Mouse (Mus musculus): ENCODE measurements around the gene Lrp2.
A peak's percentile ranks its signal among the peaks of the same experiment; 100 is the strongest.

Gene Lrp2

DNA sequence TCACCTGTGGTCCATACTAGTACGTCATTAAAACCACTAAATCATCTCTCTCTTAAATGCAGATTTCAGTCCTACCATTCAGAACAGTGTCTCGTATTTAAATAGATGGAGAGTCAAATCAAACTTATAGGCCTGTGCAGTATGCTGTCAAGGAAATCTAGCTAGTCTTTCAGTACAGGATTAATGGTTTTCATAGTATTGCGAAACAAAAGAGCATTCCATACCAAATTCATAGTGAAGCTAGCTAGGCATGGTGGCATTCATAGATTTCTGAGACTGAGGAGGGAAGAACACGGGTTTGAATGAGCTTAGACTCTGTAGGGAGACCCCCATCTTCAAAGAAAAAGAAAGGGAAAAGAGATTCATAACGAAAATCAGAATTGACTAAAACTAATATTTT is 74.1 kb downstream of the Lrp2 start:
- DNase-seq (ENCODE audit: low spot score), result no peak

DNA sequence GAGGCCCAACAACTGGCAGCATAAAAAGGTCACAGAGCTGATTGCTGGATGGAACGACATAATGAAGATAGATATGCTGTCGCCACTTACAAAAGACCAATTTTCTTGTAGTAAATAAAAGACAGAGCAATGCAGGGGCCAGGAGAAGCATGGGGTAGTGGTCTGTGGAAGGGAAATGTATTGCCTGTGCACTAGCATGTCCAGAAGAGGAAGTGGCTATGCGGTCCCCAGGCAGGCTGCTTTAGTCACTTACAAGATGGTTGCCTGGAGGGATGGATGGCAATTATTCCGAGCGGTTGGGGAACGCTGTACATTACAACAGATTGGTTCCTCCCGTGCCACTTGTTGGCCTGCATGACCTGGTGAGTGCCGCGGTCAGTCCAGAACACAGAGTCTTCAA is 85.5 kb downstream of the Lrp2 start:
- DNase-seq (ENCODE audit: low spot score), result no peak

DNA sequence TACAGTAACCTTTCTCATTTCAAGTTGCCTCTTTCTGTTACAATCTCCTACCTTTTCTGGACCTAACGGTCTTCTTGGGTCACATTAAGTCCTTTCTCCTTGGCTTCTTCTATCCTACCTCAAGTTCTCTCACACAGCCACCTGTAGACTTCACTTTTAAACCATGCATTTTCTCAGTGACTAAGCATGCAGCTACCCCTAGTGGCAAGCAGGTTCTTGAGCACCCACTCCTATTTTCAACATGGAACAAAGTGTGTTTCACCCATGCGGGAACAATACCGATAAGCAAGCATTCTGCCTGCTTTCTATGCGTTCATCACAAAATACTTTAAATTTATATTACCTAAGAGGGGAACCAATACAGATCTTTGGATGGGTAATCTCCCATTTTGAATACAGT is 92.7 kb downstream of the Lrp2 start:
- no peak for DNase-seq (ENCODE audit: low spot score)

DNA sequence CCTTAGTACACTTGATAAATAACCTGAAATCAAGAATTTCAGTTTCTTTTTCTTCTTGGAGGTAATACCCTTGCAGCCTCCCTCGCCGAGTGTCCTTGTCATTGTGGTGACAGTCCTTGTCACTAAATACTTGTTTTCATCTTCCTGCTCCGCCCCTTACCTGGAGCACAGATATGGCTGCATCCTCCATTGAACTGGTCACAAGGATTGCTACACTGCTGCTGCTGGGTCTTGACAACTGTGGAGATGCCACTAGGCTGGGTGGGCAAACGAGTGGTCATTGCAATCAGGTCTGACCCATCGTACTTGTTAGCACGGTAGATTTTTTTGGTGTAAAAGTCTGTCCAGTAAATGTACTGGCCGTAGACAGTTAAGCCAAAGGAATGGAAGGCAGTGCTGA is 104.9 kb downstream of the Lrp2 start:
- no peak for DNase-seq (ENCODE audit: low spot score)

DNA sequence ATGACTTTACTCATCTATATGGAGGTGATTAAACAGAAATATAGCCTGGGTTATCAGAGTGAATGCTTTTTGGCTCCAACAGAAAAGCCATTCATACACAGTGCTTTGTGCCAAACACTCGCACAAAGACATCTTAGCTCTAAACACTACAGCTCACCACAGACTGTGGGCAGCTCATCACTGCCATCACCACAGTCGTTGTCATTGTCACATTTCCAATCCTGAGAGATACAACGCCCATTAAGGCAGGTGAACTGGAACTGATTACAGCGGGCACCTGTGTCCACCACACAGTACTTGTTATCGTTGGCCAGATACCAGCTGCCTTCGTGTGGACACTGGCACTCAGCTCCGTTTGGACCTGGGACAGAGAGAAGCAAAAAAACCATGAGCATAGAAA is 106.0 kb downstream of the Lrp2 start:
- DNase-seq (ENCODE audit: low spot score), result no peak

DNA sequence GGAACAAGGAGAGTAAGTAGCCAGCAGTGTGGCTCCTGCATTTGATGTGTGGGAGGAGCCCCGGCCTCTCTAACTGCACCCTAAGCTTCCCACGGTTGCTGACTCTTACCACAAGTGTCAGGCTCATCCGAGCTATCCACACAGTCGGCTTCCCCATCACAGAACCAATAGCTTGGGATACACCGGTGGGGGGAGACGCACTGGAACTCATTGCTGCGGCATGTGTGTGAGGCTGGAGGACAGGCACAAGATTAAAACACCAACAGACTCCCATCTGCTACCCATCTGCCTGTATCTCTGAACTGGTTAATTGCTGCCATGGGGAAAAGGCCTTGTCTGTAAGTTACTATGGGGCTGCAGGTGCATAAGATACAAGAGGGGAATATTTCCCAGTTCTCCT is 109.0 kb downstream of the Lrp2 start:
- peak; percentile 40 for DNase-seq (ENCODE audit: low spot score)

DNA sequence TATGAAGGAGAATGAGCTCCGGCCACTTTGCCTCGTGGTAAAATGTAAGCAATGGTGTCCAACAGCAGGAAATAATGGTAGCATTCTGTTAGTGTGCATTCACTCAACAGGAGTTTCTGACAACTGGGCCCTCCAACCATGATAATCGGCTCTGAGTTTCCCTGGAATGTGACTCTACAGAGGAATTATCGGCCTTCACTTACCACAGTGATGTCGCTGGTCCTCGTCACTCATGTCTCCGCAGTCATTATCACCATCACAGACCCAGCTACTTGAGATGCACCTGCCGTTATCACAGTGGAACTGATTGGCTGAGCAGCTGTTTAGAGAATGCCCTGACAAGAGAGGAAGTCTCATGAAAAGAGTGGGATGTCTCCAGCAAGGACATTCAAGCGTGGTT is 110.7 kb downstream of the Lrp2 start:
- DNase-seq (ENCODE audit: low spot score), result no peak

DNA sequence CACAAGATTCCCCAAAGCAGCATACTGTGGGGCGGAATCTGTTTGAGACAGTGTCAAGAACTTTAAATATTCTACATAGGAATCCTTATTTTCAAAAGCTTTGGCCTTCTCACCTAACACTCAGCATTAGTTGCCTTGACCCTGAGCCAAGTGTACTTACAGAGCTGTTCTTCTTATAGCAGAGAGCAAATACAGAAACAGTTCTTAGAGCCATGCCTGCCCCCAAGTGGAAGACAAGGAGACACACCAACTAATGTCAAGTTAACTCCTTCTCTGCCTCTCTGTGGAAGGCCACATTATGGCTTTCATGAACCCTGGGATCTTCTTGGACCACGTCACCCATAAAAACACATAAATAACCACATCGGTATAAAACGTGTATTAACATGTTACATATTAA is 114.0 kb downstream of the Lrp2 start:
- no peak for DNase-seq (ENCODE audit: low spot score)

DNA sequence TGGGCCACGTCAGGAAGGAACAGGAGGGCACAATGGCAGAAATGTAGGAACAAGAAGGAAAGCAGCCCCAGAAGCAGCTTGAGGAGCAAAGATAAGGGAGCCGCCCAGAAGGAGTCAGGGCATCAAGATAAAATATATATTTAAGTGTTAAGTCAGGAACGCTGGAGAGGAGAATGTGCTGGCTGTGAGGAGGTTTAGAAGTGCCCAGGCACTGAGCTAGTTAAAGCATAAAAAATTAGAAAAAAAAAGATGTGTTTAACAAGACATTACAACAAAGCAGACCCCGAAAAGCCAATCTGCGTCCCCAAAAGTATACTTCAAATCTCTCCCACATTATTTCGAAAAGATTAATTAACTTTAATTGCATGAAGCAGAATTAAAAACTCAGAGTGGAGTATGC is 122.3 kb downstream of the Lrp2 start:
- no peak for DNase-seq (ENCODE audit: low spot score)

DNA sequence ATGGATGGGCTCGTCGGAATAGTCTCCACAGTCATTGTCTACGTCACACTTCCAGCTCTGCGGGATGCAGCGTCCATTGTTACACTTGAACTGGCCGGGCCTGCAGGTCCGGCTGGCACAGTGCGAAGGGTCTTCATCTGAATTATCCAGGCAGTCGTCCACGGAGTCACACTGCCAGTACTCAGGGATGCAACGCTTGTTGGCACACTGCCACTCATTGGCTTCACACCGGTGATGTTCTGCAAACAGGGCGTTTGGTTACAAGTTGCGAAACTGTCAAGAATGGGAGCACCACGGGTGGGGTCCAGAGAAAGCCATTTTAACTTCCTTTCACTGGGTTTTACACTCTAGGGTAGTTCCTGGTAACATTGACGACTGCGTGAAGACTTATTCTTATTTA is 126.4 kb downstream of the Lrp2 start:
- DNase-seq (ENCODE audit: low spot score), result no peak

DNA sequence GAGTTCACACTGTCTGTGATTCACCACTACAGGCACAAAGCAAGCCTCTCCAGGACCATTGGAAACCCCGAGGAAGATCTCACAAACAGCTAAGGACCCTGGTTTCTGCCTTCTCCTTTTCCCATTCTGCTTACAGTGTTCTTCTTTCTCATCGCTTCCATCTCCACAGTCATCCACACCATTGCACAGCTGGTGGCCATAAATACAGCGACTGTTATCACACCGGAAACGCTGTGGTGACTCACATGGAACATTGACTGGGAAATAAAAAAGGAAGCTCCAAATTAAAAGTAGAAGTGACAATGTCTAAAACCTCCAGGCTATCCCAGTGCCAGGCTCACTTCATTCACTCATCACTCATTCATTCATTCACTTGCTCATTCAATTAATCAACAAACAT is 134.7 kb downstream of the Lrp2 start:
- no peak for DNase-seq (ENCODE audit: low spot score)

DNA sequence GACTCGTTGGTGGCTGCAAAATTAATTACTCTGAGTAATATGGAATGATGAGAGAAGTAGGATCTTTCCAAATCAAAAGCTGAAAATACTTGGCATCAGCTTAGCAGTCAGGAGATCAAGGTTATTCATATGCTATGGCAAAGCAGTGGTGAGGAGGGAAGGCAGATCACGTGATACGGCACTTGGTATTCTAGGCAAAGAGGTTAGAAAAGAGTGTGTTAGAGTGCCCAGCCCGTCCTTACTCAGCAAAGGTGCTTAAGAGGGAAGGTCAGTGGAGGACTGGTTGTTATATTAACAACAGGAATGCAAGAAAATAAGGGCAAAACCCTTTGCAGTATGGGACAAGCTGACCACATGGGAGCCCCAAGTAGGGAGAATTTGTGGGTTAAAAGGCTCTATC is 137.3 kb downstream of the Lrp2 start:
- no peak for DNase-seq (ENCODE audit: low spot score)

DNA sequence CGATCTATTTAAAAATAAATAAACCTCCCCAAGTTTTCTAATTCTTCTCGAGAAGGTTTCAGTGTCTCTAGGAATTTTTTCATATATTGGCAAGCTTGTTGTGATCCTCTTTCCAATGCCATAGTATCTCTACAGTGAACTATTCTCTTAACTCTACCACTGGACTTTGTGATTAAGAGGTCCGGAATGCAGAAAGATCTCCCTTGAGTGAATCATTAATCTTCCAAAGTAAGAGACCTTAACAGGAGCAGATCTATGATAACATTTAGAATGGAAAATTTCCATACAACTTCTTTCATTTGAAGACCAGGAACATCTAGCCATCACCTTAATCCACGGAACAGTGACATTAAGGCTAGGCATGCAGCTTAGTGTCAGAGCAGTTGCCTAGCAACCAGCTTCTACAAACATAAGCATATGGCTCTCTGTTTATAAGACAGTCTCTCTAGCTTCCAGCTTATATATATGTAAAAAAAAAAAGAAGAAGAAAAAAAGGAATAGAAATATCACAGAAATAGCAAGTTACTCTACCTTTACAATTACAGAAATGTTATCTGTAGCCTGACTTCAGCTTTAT is 139.9 kb downstream of the Lrp2 start:
- DNase-seq (ENCODE audit: low spot score), result no peak

DNA sequence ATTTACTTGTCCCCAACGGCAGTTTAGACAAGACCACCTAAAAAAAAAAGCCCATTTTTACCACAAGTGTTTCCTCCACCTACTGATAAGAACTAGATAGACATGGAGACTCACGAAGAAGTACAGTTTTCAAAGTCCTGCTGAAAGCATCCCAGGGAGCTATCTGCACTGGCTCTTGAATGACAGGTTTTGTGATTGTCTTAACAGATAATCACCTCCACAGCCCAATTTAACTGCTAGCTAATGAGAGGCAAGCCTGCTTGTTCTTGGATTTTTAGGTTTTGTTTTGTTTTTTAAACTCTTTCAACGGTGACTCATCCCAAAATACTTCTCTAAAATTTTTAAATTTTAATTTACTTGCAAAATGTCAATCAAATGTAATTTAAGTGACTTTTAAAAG is 144.2 kb downstream of the Lrp2 start:
- DNase-seq (ENCODE audit: low spot score), result no peak

DNA sequence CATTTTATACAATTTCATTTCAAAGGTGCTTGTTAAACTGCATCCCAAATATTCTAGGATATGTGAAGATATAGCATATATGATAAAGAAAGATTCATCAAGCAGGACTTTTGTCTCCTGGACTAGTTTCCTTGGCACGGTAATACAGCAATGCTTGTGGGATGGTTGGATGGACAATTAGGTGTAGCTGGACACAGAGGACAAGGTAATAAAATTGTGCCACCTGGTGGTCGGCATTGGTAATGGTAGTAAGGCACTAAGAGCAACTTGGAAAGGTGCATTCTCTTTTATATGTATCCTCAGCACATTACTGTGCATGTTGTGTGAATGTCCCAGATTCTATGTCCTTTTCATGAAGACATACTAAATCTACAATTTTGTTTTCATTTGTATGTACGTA is 157.7 kb downstream of the Lrp2 start:
- DNase-seq (ENCODE audit: low spot score), result peak; percentile 63

DNA sequence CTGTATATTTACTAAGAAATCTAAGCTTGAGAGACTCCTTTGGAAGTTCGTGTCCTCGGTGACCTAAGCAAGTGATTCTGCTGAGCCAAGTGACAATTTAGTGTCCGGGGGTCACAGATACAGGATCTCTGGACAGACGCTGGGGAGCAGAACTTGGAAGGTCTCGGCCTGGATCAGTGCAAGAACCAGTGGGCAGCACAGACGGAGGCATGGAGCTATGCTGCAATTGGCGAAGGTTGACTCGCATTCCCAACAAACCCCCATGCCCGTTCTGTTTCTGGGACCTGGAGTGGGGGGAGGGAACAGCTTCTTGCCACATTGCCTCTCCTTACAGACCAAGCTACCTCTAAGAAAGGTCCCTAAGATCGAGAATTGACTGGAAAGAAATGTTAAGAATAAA is 158.7 kb downstream of the Lrp2 start:
- DNase-seq (ENCODE audit: low spot score), result no peak

DNA sequence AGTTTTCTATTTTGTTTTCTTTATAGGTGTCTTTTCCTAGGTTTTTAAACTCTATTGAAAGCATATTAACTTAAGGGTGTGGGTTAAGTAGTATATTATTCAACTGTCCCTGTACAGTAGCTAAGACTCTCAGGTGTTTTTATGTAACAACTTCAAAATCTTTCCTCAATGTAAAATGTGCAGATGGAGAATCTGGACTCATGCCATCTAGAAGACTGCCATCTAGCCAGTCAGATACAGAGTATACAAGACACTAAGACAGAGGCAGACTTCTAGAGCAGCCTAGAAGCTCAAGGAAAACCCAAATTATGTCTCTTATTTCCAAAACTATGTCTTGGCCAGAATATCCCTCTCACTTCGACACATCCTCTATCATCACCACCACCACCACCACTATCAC is 159.8 kb downstream of the Lrp2 start:
- DNase-seq (ENCODE audit: low spot score), result no peak

DNA sequence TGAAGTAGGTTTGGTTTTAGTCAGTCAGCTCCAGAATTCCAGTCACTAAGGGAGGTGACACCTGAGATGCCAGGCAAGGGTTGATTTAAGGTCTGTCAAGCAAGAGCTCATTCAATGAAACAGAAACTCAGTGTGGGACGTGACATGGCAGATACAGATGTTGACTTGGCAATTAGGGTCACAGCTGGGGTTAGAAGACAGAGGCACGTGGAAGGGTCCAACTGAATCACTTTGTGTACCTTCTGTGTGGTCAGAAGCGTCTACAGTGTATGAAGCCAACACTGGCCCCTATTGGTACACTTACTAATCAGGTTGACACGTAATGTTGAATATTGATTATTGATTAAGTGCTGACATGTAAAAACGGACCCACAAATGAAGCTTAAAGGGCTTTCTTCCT is 161.0 kb downstream of the Lrp2 start:
- no peak for DNase-seq (ENCODE audit: low spot score)

DNA sequence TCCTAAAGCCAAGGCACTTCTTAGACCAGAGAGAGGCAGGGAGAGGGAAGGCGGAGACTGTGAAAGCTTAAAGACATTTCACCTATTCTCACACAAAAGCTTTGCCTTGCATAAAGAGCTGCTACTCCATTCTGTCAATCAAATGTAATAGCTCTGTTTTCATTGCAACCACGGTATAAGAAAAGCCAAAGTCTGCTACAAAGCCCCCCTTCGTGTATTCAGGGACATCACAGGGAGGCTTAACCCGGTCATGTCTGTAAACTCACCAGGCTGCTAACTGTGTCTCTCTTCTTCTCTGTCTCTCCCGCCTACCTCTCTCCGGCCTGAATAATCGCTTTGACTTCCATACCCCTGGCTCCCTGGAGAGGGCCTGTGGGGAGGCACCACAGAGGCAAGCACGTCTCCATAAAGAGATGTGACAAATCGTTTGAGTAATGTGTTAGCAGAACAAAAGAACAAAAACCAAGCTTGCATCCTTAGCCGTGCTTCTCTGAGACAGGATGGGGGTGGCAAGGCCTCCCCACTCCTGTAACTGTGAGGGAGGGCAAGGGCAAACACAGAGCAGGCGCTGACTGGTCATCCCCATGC is 167.5 kb downstream of the Lrp2 start:
- DNase-seq (ENCODE audit: low spot score), result no peak

DNA sequence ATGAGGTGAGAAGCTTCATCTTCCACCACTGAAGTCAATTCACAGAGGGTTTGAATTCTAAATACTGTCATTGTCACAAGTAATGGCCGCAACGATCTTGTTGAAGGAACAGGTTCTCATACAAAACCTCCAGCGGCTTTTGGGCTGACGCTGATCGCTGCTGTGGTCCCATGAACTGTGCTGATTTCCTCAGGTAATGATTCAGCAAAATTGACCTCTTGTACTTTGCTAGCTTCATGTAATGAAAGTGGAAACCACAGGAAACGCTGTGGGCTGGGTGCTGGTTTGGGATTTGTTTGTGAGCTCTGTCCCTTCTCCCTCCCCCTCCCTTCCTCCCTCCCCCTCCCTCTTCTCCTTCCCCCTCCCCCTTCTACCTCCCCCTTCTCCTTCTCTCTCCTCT is 170.8 kb downstream of the Lrp2 start:
- no peak for DNase-seq (ENCODE audit: low spot score)

DNA sequence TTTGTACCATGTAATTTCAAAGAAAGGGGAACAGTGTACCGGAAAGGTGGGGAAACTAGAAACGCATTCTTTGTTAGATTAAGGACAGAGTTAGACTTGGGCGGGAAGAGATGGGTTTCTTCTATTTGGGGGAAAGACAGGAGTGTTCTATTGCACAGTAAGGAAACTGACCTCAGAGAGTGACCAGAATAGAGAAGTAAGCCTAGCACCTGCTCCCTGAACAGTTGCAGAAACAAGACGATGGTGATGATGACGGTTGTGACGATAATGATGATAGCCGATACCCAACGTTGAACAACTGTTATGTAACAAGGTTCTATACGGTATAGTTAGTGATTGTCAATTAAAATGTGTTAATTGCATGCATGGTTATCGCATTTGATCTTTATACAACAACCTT is 171.3 kb downstream of the Lrp2 start:
- no peak for DNase-seq (ENCODE audit: low spot score)

DNA sequence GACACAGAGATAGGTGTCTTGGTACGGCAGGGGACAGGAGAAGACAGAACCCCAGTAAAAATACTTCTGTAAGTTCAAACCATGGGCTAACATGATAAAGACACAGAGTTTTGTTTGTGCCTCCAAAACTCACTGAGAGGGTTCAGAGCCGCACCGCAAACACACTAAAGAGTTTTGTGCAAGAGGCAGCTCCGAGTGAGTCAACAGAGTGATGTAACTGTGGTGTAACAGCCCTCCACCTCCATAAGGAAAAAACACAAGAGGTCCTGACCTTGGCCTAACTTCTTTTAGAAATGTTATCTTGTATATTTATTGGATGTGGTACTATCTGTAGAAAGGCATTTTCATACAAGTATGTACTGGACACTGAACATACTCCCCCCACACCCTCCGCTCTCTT is 180.2 kb downstream of the Lrp2 start:
- no peak for DNase-seq (ENCODE audit: low spot score)

DNA sequence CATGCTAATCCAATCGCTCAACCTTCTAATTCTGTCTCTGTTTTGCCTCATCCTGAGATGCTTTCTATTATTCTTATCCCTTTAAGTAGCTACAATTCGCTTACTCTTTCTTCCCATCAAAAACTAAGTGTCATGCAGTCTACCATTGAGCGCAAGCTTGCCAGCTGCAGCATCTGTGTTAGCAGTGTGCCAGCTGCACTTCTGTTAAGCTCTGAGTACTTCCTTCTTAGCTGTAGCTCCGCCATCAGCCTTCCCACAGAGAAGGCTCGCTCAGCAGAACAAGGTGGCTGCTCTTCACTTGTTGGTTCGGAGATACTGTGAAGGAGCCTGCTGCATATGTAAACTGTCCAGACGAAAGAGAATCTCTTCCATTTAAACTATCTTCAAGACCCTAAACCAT is 183.6 kb downstream of the Lrp2 start:
- no peak for DNase-seq (ENCODE audit: low spot score)

DNA sequence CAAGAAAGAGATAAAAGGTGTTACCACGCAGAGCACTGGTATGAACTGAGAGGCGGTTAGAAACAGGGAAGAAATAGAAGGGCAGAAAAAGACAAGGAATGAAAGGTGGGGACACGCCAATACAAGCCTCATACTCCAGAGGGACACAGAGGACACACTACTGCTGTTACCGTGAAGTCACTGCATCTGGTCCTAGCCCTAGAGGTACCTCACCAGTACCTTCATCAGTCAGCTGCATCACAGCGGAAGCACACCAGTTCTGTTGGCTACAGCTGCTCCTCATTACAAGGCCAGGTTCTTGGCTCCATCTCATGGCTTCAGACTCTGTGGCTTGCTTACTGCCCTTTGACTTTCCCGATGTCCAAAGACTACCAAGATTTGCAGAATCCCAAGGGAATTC is 184.0 kb downstream of the Lrp2 start:
- DNase-seq (ENCODE audit: low spot score), result no peak
